Mouse (Mus musculus) bone marrow macrophage, adult 2 months (primary cell): ENCODE measurements around the gene Timm10. TPM values are rescaled to one million over a fixed set of nuclear protein-coding genes. Genes with fewer than 3 reads are reported as not detected.

ENCODE experiments used
- H3K27ac ChIP-seq: 2 replicates; pipeline ENCODE4 v1.5.1; 2012; ENCODE audit warnings: low read depth, low read length; ENCODE audit not compliant: insufficient read depth
- H3K4me1 ChIP-seq: 2 replicates; pipeline ENCODE4 v1.6.1; 2012; ENCODE audit warnings: low read length; ENCODE audit not compliant: control insufficient read depth, insufficient read depth
- H3K4me3 ChIP-seq: 2 replicates; pipeline ENCODE4 v1.5.1; 2012; ENCODE audit warnings: mild to moderate bottlenecking, low read length, moderate library complexity; ENCODE audit not compliant: insufficient read depth
- CTCF ChIP-seq: IDR thresholded peaks from 2 replicates; pipeline ENCODE4 v1.5.1; 2012; ENCODE audit warnings: low read depth, mild to moderate bottlenecking, low read length, moderate library complexity
- POLR2A ChIP-seq: IDR thresholded peaks from 2 replicates; pipeline ENCODE4 v1.6.1; 2012; ENCODE audit warnings: mild to moderate bottlenecking, low read depth, low read length, borderline replicate concordance
- polyA plus RNA-seq: library from polyadenylated mRNA; stranded (reverse); fragments of >200 nt; gene quantifications from 2 replicates; pipeline ENCODE4 v1.2.4, GENCODE M21; 2012; ENCODE audit not compliant: missing spikeins, insufficient read depth, insufficient read length

Gene Timm10
- polyA plus RNA-seq, 1 experiment: 20.7 TPM

DNA sequence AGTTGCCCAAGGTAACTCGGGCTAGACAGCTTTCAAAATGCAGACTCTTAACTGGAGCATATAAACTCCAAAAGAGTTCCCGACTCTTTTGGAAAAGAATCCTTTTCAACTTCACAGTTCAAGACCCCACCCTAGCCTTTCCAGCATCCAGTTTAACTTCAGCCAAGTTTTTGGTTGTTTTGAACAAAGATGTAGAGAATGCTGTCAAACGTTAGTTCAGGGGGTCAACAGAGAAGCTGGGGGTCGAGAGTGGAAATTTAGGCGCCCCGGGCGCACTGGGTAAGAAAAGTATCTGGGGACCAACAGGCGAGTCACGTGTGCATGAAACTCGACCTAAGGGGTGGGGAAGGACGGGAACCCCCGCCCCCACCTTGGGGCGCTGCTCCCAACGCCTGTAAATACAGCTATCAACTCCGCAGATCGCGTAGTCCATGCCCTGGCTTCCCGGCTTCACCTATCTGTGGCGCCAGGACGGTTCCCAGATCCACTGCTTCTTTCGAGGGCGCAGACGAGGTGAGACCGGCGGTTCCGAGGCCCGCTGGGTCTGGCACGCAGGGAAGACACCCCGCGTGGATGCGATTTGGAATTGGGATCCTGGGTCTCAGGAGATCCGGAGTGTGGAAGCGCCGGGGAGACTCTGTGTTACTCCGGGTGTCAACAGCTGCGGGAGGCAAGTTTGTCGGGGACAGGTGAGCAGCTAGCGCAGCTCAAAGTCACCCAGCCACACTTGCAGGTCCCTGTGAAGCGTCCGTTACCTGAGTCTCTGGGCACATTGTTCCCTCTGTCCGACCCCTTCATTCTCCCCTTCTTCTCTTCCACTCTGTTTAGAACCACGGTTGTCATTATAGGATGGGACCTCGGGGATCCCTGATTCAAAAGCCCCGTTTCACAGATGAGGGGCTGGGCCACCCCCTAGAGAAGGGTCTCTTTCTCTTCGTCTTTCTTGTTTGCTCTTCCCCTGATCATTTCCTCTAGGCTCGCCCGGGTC, 12.5 kb downstream of the Timm10 start:
- H3K27ac ChIP-seq: no peak overlapping the region
- no peak for TF ChIP-seq CTCF
- no peak for TF ChIP-seq POLR2A

DNA sequence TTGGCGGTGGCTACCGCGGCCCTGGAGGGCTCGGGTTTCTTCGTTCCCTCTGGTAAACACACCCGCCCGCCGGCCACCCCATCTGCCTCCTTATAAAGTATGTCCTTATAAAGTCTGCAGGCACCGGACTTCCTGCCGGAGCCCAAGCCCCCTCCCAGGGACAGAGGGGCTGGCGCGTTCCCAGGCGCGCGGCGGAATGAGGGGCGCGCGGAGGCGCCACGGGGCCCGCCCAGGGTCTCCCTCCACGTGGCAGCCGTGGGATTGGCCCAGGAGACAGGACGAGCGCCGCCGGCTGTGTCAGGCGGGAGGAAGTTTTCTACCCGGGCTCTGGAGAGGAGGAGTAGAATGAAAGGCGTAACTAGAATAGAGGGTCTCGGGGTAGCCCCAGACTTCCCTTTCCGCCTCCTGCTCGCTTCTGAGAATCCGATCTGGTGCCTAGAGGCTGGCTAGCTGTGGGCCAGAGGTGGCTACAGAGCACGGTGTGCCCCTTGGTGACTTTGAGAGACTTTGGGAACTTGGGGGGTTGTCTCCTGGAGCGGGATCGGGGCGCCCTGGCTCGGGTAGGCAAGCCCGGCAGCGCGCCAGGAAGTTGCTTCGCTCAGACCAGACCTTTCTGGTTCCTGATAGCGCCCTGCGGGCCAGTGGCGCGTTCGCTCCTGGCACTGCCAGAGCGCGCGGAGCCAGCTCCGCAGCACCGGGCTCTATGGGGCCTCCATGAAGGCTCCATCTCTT, 13.4 kb downstream of the Timm10 start:
- H3K4me1 ChIP-seq: no peaks in the 10 kb centered on the region
- peak overlapping the region; percentile 26 for H3K4me3 ChIP-seq
- TF ChIP-seq CTCF (no peak), POLR2A (no peak)
- H3K27ac ChIP-seq: no peak overlapping the region

More for the DNA sequence above, 12.5 kb downstream of the Timm10 start:
- Histone ChIP-seq H3K4me3 (peak overlapping the region; percentile 26; the same call in 1 of the 2 replicates), H3K4me1 (no peaks in the 10 kb centered on the region)

DNA sequence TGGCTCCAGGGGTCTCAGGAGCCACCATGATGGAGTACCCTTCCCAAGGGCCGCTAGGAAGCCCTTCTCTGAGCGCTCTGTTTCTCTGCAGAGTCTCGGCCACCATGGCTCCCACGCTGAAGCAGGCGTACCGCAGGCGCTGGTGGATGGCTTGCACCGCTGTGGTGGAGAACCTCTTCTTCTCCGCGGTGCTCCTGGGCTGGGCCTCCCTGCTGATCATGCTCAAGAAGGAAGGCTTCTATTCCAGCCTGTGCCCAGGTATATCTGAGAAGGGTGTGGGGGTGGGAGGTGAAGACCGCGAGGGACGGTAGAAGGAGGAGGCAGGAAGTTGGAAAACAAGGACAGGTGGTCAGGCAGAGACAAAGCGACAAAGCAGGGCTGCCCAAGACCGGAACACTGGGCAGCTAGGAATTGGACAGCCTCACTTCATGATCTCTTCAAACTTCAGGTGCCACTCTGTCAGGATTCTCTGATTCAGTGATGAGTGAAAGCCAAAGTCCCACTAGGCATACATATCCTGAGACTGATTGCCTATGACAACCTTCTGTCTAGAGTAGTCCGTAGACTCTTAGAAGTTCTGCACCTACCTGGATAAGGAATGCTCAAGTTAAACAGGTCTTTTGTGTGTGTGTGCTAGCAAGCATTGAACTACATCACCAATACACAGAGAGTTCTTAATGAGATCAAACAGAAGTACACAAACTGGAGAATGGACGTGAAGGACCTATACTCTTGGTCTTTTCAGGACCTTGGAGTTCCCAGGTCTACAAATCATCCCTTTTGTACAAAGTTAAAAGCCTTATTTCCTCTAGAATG, 14.2 kb downstream of the Timm10 start:
- TF ChIP-seq POLR2A (no peak), CTCF (no peak)
- peak overlapping the region; percentile 26; the same call in 1 of the 2 replicates for H3K4me3 ChIP-seq
- H3K4me1 ChIP-seq: no peaks in the 10 kb centered on the region
- no peak overlapping the region for H3K27ac ChIP-seq

GRCm38 (mm10) chr2:84841905-84842304, 15.1 kb downstream of the Timm10 start:
- TF ChIP-seq CTCF (no peak), POLR2A (no peak)
- H3K4me3 ChIP-seq: no peak overlapping the region
- H3K27ac ChIP-seq: no peak overlapping the region
- H3K4me1 ChIP-seq: no peaks in the 10 kb centered on the region

- H3K27ac ChIP-seq: no peak overlapping the region
- TF ChIP-seq CTCF: no peak
- no peak for TF ChIP-seq POLR2A
- H3K4me1 ChIP-seq: no peaks in the 10 kb centered on the region
- no peak overlapping the region for H3K4me3 ChIP-seq
Observed at GRCm38 (mm10) chr2:84843654-84844053, 16.9 kb downstream of the Timm10 start.

- Histone ChIP-seq H3K27ac (no peak overlapping the region), H3K4me1 (no peaks in the 10 kb centered on the region), H3K4me3 (no peak overlapping the region)
- TF ChIP-seq CTCF: no peak
- TF ChIP-seq POLR2A: no peak
Observed at GRCm38 (mm10) chr2:84845226-84845625, 18.4 kb downstream of the Timm10 start.

GRCm38 (mm10) chr2:84850407-84851129, 23.8 kb downstream of the Timm10 start:
- H3K27ac ChIP-seq: no peak overlapping the region
- no peaks in the 10 kb centered on the region for H3K4me1 ChIP-seq
- TF ChIP-seq CTCF: no peak
- TF ChIP-seq POLR2A: no peak
- no peak overlapping the region for H3K4me3 ChIP-seq

DNA sequence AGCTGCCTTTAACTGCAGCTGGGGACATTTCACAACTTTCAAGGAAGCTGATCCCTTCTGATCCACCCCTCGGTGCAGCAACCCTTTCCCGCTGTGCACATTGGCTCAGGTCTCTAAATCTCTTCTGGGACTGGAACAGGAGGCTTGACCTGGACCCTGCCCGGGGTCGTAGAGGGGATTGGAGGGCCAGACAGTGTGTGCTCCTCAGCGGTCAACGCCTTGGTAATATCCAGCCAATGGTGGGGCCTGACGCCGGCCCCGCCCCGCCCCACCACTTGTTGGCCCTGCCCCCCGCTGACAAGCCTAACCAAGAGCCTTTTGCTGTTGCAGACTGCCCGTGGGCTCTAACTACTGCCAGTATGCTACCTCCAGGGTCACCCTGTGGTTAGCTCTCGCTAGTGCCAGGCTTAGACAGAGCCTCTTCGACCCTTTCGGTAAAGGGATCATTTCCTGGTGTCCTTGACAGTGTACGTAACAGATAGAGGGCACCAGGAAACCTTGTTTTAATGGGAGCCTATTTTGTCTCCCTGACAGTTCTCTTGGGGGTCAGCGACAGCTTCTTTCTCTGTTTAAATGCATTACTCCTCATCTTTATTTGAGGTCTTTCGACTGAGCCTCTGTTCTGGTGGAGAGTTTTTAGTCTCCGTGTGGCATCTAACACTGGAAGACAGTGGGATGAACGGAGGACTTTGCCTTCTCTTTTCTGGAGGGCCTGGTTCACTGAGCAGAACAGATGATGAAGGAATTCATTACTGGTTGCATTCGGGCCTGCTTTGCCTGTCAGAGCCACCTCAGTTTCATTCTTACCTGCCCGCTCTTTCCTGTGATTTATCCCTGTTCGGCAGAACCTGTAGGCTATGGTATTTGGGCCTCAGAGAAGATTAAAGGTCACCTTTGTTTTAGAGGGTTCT, 24.6 kb downstream of the Timm10 start:
- TF ChIP-seq CTCF (no peak), POLR2A (no peak)
- Histone ChIP-seq H3K4me3 (no peak overlapping the region), H3K4me1 (no peaks in the 10 kb centered on the region), H3K27ac (no peak overlapping the region)
